Mouse (Mus musculus) adrenal gland, postnatal 10 days (tissue): Measurements from ENCODE around the gene Stk11. TPM values are rescaled to one million over a fixed set of nuclear protein-coding genes. Genes with fewer than 3 reads are reported as not detected.

ENCODE experiments used
- DNase-seq: peaks from one replicate; pipeline ENCODE4 v3.0.0; 2021; ENCODE audit warnings: mixed read lengths
- total RNA-seq, 2 experiments: library from RNA; stranded (reverse); gene quantifications; 2 replicates each; pipeline ENCODE4 v1.2.3; 2021

The Stk11 gene
- total RNA-seq, 2 experiments from 2014 or later, result 133 to 151 TPM

DNA sequence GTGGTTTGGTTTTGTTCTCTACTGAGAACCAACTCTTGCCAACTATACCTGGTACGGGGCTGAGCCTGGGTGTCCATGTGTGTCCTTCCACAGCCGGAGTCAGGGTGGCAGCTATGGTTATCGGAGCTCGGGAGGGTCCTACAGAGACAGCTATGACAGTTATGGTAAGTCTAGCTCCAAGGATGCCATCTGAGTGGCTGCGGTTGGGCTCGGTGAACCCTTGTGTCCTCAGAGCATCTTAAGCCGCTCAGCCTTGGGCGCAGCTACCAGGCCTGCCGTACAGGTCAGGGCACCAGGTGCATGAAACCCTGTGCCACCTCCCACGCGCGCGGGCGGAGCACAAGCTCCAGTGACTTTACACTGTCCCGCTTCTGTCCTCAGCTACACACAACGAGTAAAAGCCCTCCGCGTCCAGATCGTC, 55.0 kb downstream of the Stk11 start:
- DNase-seq, result no peak

DNA sequence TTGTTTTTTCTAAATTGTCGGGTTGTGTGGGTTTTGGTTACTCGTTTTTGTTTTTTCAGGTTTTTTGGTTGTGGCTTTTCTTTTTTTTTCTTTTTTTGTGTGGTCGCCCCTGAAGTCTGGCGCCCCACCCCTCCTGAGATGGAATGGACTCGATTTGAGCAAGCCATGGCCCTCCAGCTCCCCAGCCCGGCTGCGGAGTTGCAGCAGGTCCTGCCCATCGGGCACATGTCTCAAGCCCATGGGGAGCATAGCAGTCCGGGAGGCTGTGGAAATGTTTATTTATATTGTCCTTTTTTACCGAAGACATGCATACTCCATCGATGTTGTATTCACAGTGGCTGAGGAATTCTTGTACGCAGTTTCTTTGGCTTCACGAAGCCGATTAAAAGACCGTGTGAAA, 55.6 kb downstream of the Stk11 start:
- no peak for DNase-seq

DNA sequence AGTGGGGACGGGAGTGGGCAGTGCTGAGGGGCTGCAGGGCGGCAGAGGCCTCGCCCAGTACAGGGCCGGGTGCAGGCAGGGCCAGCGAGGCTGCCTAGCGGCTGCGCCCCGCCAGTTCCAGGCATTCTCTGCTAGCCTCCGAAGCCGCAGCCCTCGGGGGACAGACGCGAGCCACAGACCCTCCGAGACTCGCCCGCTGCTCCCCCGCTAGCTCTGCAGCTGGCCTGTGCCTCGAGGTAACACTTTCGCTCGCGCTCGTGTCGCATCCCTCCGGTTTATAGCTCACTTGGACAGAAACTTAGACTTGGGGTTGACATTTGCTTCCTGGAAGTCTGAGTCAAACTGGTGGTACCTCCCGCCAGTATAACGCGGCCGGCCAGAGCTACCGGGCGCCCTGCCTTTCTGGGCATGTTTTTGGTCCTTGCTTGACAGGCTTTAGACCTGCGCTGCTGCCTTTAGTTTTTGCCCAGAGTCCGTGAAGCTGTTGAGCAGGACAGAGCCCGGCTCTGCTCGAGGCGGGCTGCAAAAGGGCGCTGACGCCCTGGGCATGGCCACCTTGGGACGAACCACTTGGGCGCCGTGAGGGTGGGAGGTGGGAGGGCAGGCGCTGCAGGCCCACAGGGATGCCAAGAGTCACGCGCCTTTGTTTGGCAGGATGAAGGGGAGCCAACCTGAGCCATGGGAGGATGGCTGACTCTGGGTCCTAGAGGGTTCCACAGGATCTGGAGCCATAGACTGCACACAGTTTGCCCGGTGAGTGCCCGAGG, 56.3 kb downstream of the Stk11 start:
- DNase-seq, result peak; percentile 41

DNA sequence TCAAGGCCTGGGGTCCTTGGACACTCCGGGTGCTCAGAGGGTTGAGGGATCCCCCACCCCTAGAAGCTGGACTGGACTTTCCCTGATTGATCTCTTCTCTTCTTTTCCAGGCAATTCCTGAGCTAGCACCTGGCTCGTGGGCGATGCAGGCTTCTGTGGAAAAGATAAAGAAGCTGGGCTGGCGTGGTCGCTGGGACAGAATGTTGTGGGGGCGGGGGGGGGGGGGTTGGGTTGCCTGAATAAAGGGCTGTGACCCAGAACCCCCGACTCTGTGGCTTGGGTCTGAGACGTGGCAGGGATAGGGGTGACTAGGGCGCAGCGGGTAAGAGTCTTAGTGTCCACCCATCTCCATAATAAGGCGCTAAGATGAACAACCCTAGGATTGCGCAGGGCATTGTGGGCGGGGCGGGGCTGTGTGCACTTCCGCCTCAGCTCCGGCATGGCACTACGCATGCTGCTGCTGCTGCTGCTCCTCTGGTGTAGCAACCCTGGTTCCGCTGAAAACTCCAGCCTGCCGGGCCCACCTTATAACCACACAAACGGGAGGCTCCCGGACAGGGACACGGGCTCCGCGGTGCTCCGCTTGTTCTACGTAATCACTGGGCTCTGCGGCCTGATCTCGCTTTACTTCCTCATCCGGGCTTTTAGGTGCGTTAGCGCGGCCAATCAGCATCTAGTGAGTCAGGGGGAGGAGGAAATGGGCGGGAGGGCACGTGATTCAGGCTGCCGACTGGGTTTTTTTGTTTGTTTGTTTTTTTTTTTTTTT, 57.1 kb downstream of the Stk11 start, which contains the start of gene 1600002K03Rik:
1600002K03Rik (plus strand) TSS at position 418 of the 766 bp plus-strand sequence.
- DNase-seq, result peak; percentile 90

DNA sequence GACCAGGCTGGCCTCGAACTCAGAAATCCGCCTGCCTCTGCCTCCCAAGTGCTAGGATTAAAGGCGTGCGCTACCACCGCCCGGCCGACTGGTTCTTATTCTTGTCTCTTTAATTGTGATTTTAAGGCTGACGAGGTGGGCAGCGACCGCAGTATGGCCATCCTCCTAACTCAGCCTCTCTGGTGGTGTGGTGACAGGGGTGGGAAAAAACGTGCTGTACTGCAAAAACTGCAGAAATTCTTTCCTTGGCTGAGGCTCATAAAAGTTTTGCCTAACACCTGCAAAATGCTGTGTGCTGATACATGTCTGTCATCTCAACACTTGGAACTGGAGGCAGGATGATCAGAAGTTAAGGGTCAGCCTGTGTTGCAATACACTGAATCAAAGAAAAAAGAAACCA, 57.8 kb downstream of the Stk11 start:
- no peak for DNase-seq

DNA sequence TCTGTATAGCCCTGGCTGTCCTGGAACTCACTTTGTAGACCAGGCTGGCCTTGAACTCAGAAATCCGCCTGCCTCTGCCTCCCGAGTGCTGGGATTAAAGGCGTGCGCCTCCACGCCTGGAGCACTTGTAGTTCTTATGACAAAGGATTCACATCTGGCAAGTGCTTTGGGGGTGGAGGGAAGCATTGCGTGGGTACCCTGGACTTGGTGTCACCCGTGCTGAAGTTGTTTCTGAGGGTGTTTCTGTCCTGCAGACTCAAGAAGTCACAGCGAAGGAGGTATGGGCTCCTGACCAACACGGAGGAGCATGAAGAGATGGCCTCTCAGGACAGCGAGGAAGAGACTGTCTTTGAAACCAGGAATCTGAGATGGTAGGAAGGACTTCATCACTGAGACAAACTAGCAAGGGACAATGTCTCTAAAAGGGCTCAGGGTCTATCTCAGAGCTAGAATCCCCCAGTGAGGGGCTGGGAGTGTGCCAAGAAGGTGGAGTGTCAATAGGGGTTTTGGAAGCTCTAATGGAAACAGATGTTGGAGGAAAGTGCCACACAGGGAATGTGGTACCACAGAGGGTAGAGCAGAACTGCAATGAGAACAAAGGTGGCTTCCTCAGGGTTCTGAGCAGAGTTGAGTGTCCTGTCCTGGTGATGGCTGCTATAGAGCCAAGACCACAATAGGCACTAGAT, 58.5 kb downstream of the Stk11 start:
- DNase-seq, result no peak

DNA sequence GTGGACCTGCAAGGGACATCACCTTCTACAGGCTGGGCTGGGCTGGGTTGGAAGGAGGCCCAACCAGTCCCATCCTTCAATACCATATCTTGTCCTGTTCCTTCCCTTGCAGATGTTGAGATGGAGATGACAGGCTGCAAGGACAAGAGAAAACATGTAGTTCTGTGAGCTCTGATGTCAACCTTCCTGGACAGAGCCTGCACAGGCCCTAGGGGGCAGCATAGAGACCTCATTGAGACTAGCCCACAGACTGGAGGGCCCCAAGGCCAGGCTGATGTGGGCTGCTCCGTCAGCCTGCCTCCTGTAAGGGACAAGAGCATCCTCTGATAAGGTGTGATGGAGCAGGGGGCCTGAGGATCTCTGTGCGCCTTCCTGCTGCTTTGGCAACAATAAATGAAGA, 59.1 kb downstream of the Stk11 start:
- peak; percentile 54 for DNase-seq

DNA sequence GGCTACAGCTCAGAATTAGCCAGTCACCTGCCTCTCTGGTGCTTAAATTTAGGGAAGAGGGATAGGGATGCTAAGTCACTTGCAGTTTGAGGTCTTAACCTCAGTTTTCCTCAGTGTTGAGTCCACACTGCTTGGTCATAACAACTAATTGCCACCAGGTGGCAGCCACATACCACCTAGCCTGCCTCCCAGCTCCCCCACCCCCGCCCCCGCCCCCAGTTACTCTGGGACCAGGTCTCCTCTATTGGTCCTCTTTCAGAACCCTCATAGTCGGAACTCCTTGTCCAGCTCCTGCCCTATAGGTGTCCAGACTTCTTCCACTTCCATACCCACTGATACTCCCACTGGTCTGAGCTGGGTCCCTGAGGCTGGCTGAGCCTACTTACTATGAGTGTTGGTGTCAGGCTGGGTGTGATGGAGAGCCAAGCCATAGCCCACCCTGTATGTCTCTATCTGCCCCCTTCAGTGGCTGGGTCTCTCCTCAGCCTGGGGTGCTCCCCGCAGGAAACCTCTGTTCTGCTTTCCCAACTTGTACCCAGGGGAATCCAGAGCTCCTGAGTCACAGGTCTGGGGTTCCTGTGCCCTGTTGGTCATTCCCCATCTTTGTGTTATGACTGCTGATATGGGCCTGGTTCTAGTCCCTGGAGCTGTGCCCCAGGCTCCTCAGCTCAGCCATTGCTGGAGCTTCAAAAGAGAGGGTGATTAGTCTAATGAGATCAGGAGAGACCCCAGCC, 60.1 kb downstream of the Stk11 start:
- no peak for DNase-seq

DNA sequence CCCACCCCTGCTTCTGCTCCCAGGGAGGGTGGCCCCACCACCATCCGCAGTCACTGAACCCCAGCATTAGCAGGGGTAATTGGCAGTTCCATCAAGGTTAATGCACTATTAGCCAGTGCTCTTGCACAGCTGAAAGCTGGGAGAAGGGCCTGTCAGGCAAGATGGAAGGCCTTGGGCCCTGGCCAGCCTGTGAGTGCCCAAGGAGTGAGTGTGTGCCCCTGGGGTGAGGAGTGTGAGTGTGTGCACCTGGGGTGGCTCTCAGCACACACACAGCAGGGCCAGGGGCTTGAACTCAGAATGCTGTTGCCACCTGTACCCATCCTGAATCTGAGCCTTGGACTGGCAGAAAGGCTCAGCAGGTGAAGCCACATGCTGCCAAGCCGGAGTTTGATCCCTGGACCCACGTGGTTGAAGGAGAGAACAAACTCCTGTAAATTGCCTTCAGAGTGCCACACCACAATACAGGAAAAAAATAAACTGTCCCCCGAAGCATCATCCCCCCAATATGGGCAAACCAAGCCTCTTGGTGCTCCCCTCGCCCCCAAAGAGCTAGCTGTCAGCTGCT, 60.7 kb downstream of the Stk11 start:
- DNase-seq, result peak; percentile 65

DNA sequence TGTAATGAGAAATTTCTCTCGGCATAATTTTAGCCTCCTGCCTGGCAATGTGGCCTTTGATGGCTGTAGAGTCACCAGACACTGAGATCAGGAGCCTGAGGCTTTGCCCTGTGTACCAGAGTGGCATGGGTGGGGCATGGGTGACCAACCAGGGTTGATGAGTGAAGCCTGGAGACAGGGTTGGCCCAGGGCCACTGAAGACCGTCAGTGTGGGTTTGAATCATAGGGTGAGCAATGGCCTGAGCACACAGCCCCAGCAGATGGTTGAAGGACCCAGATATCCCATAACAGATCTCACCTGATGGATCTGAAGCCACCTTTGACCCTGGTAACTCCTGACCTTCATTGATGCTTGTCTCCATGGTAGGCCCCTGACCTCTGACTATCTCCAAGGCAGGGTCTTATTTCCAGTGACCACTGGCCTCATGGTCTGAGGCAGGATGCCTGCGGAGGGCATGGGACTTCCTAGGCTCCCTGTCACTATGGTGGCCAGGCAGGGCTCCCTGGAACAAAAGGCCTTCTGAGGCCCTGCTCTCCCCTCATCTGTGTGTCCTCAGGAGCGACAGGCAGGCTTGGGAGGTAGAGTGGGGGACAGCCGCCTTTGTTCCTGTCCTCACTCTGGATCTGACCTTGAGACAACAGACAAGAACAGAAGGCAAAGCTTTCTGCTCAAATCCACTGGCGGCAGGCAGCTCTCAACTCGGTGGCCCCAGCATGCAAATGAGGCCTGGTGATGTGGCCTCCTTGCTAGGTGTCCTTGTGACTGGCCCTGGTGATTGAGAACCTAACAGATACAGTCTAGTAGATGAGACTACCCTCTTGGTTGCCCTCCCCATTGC, 62.1 kb downstream of the Stk11 start:
- DNase-seq, result peak; percentile 80

DNA sequence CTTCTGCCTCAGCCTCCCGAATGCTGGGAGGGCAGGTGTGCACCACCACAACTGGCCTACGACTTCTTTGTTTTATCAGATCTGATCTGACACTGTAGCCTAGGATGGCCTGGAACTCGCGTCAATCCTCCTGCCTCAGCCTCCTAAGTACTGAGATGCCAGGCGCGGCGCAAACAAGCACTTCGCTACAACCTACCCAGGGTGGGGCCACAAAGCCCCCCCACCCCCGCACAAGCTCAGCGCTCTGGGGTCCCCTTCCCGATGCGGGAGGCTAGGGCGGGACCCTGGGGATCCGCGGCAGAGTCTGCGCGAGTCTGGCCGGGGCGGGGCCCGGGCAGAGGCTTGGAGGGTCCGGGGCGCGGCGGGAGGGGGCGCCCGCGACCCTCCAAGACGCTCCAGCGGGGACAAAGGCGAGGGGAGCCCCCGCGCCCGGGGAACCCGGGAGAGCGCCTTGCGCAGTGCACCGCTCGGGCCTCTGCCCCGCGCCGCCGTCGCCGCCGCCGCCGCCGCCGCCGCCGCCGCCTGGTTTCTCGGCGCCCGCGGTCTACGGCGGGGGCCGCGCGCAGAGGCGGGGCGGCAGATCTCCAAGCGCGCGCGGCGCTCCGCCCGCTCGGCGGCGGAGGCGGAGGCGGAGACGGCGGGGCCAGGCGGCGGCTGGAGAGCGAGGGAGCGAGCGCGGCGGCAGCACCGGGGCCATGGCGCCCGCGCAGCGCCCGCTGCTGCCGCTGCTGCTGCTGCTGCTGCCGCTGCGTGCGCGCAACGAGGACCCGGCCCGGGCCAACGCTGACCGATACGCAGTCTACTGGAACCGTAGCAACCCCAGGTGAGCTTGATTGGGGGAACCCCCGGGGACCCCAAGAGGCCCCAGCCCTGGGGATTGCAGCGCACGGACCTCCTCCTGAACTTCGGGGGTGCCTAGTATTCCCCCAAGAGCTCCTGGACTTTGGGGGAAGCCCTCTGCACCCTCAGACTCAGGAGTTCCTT, 63.8 kb downstream of the Stk11 start, which contains the start of gene Efna2:
Efna2 (plus strand) TSS at position 415 of the 984 bp plus-strand sequence.
- peak; percentile 76 for DNase-seq

Other genes starting within 250 kb of the Stk11 start
- 1 to 10 TPM; 1.5 to 2.8 TPM for gene Prtn3, start 241.3 kb upstream of the Stk11 start, total RNA-seq
- gene Plppr3, start 241.2 kb upstream of the Stk11 start, total RNA-seq, result 1 to 10 TPM; 3.4 to 4.3 TPM
- 1 to 10 TPM; 2.1 to 2.3 TPM for gene Elane, start 229.6 kb upstream of the Stk11 start, total RNA-seq
- gene Cfd, start 224.9 kb upstream of the Stk11 start, total RNA-seq, result 100 to 1,000 TPM; 316 to 348 TPM
- gene Med16, start 206.9 kb upstream of the Stk11 start, total RNA-seq, result 10 to 100 TPM; 48.1 to 50.8 TPM
- gene Gm26602, start 204.9 kb upstream of the Stk11 start, total RNA-seq, result not detected
- gene Kiss1r, start 198.8 kb upstream of the Stk11 start, total RNA-seq, result 1 to 10 TPM in 1 of 2 experiments, under 1 TPM in 1; 0.69 to 1.8 TPM
- gene R3hdm4, start 194.6 kb upstream of the Stk11 start, total RNA-seq, result 10 to 100 TPM; 78.9 to 93.6 TPM
- gene Arid3a, start 188.8 kb upstream of the Stk11 start, total RNA-seq, result 1 to 10 TPM; 6.3 to 8.1 TPM
- 10 to 100 TPM; 32.4 to 34.9 TPM for gene Wdr18, start 155.7 kb upstream of the Stk11 start, total RNA-seq
- under 1 TPM; 0.27 to 0.36 TPM for gene Grin3b, start 145.1 kb upstream of the Stk11 start, total RNA-seq
- gene Tmem259, start 131.5 kb upstream of the Stk11 start, total RNA-seq, result 100 to 1,000 TPM; 143 to 146 TPM
- gene Cnn2, start 127.2 kb upstream of the Stk11 start, total RNA-seq, result 10 to 100 TPM; 46.8 to 57.8 TPM
- gene Abca7, start 119.3 kb upstream of the Stk11 start, total RNA-seq, result 10 to 100 TPM; 16.0 to 19.8 TPM
- 10 to 100 TPM; 11.9 to 12.7 TPM for gene Arhgap45, start 99.2 kb upstream of the Stk11 start, total RNA-seq
- 100 to 1,000 TPM in 1 of 2 experiments, 10 to 100 TPM in 1; 96.5 to 102 TPM for gene Polr2e, start 76.0 kb upstream of the Stk11 start, total RNA-seq
- gene Gpx4, start 68.6 kb upstream of the Stk11 start, total RNA-seq, result 1,000 to 10,000 TPM; 1,132 to 1,146 TPM
- 10 to 100 TPM; 37.5 to 55.7 TPM for gene Sbno2, start 10.2 kb upstream of the Stk11 start, total RNA-seq
- gene Atp5d, start 22.8 kb downstream of the Stk11 start, total RNA-seq, result 100 to 1,000 TPM; 982 to 996 TPM
- gene Cbarp, start 25.0 kb downstream of the Stk11 start, total RNA-seq, result 10 to 100 TPM; 41.6 to 65.6 TPM
- 100 to 1,000 TPM; 106 to 127 TPM for gene Midn, start 32.5 kb downstream of the Stk11 start, total RNA-seq
- gene Cirbp, start 50.2 kb downstream of the Stk11 start, total RNA-seq, result 100 to 1,000 TPM; 102 to 168 TPM
- gene 1600002K03Rik, start 57.1 kb downstream of the Stk11 start, total RNA-seq, result 1 to 10 TPM; 6.4 to 7.7 TPM
- 1 to 10 TPM; 3.3 to 4.5 TPM for gene Efna2, start 63.7 kb downstream of the Stk11 start, total RNA-seq
- 10 to 100 TPM; 26.5 to 39.2 TPM for gene Mum1, start 110.6 kb downstream of the Stk11 start, total RNA-seq
- gene Ndufs7, start 133.3 kb downstream of the Stk11 start, total RNA-seq, result 100 to 1,000 TPM; 470 to 572 TPM
- 100 to 1,000 TPM; 164 to 167 TPM for gene Gamt, start 145.2 kb downstream of the Stk11 start, total RNA-seq
- gene Dazap1, start 145.7 kb downstream of the Stk11 start, total RNA-seq, result 100 to 1,000 TPM in 1 of 2 experiments, 10 to 100 TPM in 1; 93.6 to 121 TPM
- 1,000 to 10,000 TPM; 1,216 to 1,243 TPM for gene Rps15, start 176.7 kb downstream of the Stk11 start, total RNA-seq
- gene Apc2, start 180.2 kb downstream of the Stk11 start, total RNA-seq, result 1 to 10 TPM; 2.7 to 5.6 TPM
- 10 to 100 TPM; 24.0 to 26.7 TPM for gene 2310011J03Rik, start 204.7 kb downstream of the Stk11 start, total RNA-seq
- gene Pcsk4, start 213.7 kb downstream of the Stk11 start, total RNA-seq, result 1 to 10 TPM; 4.1 to 7.6 TPM
- 10 to 100 TPM; 38.4 to 61.8 TPM for gene Reep6, start 214.2 kb downstream of the Stk11 start, total RNA-seq
- gene Adamtsl5, start 232.6 kb downstream of the Stk11 start, total RNA-seq, result 10 to 100 TPM in 1 of 2 experiments, 1 to 10 TPM in 1; 7.6 to 18.7 TPM
- gene Plk5, start 240.7 kb downstream of the Stk11 start, total RNA-seq, result under 1 TPM in 1 of 2 experiments, not detected in 1; 0.12 TPM